Mouse (Mus musculus): ENCODE measurements around the gene Xylt1. TPM values are rescaled to one million over a fixed set of nuclear protein-coding genes. Genes with fewer than 3 reads are reported as not detected.
A peak's percentile ranks its signal among the peaks of the same experiment; 100 is the strongest.

The Xylt1 gene
- total RNA-seq, 2 experiments from 2014 or later = 53.5 to 56.6 TPM

GRCm38 (mm10) chr7:117587234-117587929 lies 206.6 kb downstream of the Xylt1 start:
- intact Hi-C loops (cut with DNase I) = no loop called here
- DNase-seq = peak; percentile 25

DNA sequence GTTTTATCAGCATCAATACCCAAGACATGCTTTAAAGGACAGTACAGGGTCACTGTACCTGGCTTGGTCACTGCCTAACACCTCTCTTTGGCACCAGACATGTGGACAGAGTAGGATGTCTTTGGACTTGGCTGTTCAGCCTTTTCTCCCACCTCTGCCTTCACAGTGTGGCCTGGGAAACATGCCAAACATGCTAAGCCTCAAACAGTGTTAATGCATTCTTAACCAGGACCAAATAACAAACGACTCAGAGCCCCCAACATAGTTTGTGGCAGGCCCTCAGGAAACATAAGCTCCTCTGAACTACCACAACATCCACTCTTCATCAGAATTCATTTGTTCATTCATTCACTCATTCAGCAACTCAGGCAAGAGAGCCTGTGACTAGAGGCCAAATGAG lies 207.6 kb downstream of the Xylt1 start:
- intact Hi-C loops (cut with DNase I) = no loop called here
- peak; percentile 22 for DNase-seq

GRCm38 (mm10) chr7:117589359-117589758 lies 208.6 kb downstream of the Xylt1 start:
- intact Hi-C loops (cut with DNase I) = no loop called here
- DNase-seq = no peak

DNA sequence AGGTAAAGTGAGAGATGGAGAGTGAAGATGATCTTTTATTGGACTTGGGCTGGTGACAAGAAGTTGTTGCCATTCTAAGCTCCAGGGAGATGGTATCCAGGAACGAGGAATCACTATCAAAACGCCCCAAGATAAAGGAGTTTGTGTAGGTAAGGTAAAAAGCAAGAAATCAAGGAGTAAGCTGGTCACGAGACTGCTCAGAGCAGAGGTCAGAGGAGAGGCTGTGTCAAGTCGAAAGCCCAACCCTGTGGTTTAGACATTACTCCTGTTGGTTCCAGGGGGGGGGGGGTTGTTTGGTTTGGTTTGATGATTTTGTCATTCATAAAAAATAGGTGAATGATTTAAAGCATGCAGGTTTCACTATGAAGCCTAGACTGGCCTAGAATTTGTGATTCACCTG lies 209.0 kb downstream of the Xylt1 start:
- no peak for DNase-seq
- intact Hi-C loops (cut with DNase I) = no loop called here

- no peak for DNase-seq
- intact Hi-C loops (cut with DNase I) = no loop called here
Measured at GRCm38 (mm10) chr7:117594191-117594590, 213.4 kb downstream of the Xylt1 start.

- no peak for DNase-seq
- intact Hi-C loops (cut with DNase I) = no loop called here
Measured at GRCm38 (mm10) chr7:117595029-117595695, 214.4 kb downstream of the Xylt1 start.

GRCm38 (mm10) chr7:117600443-117600842 lies 219.7 kb downstream of the Xylt1 start:
- intact Hi-C loops (cut with DNase I) = no loop called here
- DNase-seq = no peak

- no peak for DNase-seq
- intact Hi-C loops (cut with DNase I) = no loop called here
Measured at GRCm38 (mm10) chr7:117610439-117610838, 229.7 kb downstream of the Xylt1 start.

DNA sequence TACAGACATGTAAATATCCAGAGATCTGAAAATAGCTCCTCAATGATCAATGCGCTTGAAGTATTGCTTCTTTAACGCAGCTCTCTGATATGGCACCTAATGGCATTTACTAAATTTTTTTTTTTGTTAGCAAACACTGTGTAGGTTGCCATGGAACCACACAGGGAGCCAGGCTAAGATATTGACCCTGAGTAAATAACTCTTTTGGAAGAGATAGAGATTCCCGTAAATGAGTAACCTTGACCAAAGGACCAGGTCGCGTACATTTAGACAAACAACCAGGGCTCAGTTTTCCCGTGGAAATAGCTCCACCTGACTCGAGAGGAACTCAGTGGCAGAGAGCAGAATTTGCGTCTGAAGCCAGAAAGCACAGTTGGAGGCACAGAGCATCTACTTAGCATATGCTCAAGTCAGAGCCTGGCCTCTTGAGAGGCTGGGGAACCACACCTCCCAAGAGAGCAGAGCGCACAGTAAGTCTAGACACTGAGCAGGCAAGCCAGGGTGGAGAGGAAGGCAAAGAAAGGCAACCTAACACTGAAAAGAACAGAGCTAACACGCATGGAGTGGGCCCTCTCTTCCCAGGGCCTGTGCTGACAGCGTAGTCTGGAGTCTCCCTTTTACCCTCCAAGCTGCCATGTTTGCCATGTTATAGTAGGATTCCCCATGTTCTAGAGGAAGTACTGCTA lies 232.2 kb downstream of the Xylt1 start:
- intact Hi-C loops (cut with DNase I) = no loop called here
- DNase-seq = no peak

- intact Hi-C loops (cut with DNase I) = no loop called here
- DNase-seq = no peak
Measured at GRCm38 (mm10) chr7:117613796-117614195, 233.0 kb downstream of the Xylt1 start.

GRCm38 (mm10) chr7:117614346-117614745 lies 233.6 kb downstream of the Xylt1 start:
- peak; percentile 39 for DNase-seq
- intact Hi-C loops (cut with DNase I) = no loop called here

GRCm38 (mm10) chr7:117614851-117615250 lies 234.1 kb downstream of the Xylt1 start:
- intact Hi-C loops (cut with DNase I) = no loop called here
- no peak for DNase-seq

DNA sequence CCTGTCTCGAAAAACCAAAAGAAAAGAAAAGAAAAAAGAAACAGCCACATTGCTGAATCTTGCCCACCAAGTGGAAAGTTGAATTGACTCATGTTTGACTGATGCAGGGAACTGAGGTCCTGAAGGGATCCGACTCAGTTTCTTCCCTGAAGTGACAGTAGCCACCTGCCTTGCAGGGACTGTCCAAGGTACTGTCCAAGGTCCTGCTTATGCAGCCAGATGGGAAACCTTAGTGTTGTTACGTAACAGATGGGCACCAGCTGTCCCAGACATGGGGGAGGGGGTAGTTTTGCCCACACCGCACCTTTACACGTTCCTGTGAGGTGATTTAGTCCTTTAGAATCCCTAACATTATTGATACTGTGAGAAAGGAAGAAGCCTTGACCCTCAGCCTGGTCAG lies 235.5 kb downstream of the Xylt1 start:
- no peak for DNase-seq
- intact Hi-C loops (cut with DNase I) = no loop called here

DNA sequence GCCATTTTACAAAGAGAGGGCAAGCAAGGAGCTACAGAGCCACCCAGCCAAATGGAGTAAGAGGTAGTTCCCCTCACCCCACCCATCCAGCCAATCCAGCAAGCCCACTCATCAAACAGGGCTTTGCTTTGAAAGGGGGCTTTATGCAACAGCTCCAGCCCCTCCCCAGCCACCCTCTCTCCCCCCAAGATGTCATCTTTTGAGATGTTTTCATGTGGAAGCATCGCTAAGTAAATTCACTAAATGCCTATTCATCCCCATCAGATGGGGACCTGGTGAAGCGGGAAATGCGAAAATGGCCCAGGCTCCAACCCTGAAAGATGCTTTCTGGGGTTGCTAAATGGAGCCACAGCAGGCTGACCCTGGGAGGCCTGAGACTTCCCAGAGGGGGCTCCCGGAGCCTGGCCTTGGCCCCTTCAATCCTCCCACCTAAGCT lies 238.0 kb downstream of the Xylt1 start:
- intact Hi-C loops (cut with DNase I) = no loop called here

GRCm38 (mm10) chr7:117621566-117621965 lies 240.8 kb downstream of the Xylt1 start:
- no peak for DNase-seq
- intact Hi-C loops (cut with DNase I) = loop anchor here (10.0 kb wide), 1 partner anchor 237 kb away; the partner anchor contains the start of gene Xylt1

More for the DNA sequence above, 238.0 kb downstream of the Xylt1 start:
- DNase-seq = peak; percentile 32

GRCm38 (mm10) chr7:117622769-117623168 lies 242.0 kb downstream of the Xylt1 start:
- DNase-seq = peak; percentile 45
- intact Hi-C loops (cut with DNase I) = loop anchor here (10.0 kb wide), 1 partner anchor 238 kb away; the partner anchor contains the start of gene Xylt1

DNA sequence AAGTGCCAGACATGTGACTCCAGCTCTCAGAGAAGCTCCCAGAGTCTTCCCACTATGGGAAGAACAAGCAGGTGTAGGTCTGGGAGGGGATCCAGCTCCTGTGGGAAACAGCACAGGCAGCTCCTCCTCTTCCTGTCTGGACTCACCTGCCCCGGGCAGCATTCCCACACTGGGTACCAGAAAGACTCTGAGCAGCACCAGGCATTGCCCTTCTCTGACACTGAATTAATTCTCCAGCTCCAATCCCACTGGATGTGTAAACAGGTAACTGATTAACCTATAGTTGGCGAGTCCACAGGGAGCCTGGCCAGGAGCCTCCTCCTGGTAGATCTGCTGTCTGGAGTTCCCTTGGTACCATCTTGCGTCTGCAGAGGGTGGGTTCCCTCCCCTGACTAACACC lies 248.0 kb downstream of the Xylt1 start:
- intact Hi-C loops (cut with DNase I) = loop anchor here (10.0 kb wide), 1 partner anchor 244 kb away; the partner anchor contains the start of gene Xylt1
- DNase-seq = no peak

- intact Hi-C loops (cut with DNase I) = no loop called here
- peak; percentile 38 for DNase-seq
Measured at GRCm38 (mm10) chr7:117630657-117631056, 249.9 kb downstream of the Xylt1 start.

GRCm38 (mm10) chr7:117635584-117635983 lies 254.8 kb downstream of the Xylt1 start:
- DNase-seq = no peak
- intact Hi-C loops (cut with DNase I) = no loop called here

- intact Hi-C loops (cut with DNase I) = no loop called here
- no peak for DNase-seq
Measured at GRCm38 (mm10) chr7:117636713-117637112, 255.9 kb downstream of the Xylt1 start.

DNA sequence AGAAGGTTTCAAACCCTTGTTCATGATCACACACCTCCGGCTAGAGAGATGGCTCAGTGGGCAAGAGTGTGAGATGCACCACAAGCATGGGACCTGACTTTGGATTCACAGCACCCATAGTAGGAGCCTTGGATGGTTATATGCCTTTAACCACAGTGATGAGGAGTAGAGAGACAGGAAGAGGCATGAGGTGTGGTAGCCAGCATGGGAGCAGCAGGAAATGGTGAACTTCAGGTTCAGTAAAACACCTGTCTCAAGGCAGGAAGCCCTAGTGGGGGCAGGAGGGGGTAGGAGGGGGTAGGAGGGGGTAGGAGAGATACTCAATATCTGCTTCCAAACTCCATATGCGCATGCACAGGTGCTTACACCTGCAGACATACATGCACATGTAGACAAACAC lies 257.2 kb downstream of the Xylt1 start:
- intact Hi-C loops (cut with DNase I) = no loop called here
- no peak for DNase-seq
